Comparison of ENCODE assay signal across 23 mouse cellular contexts in genomic region chr13:113852376-113852666, GRCm38 (mm10). TPM values are rescaled to one million over a fixed set of nuclear protein-coding genes. Genes with fewer than 3 reads are reported as not detected.
DNase-seq lines count a peak whose midpoint lies in the region; ATAC-seq and TF ChIP-seq lines count a peak whose summit lies in the region.
"Had no signal": no experiment of that assay in that cellular context is flagged by ENCODE, and none has a peak within 500 bp of the region (broad histone marks: within the 10 kb centered on the region; RNA-seq: fewer than 3 reads in every experiment).

No protein-coding gene starts in this region.

- H3K4me2 ChIP-seq in liver, embryonic 14.5 days (ENCODE audit: low read depth) = peak overlapping the region; percentile 45
- H3K4me2 ChIP-seq: forebrain, embryonic 15.5 days; heart, embryonic 12.5 days; hindbrain, embryonic 13.5 days; limb, embryonic 13.5 days; neural tube, embryonic 12.5 days had no signal

- H3K27me3 ChIP-seq in liver, adult 2 months (ENCODE audit: control insufficient read depth, insufficient read depth, low read length) = no peaks in the 10 kb centered on the region
- no peaks in the 10 kb centered on the region for H3K27me3 ChIP-seq in liver, embryonic 14.5 days (ENCODE audit: control insufficient read depth, insufficient read depth, low read length)
- H3K27me3 ChIP-seq: forebrain, embryonic 15.5 days; heart, embryonic 12.5 days; hindbrain, embryonic 13.5 days; limb, embryonic 13.5 days; megakaryocyte, embryonic 14.5 days; neural tube, embryonic 12.5 days had no signal

- TF ChIP-seq CTCF in left cerebral cortex, adult 2 months (IDR thresholded peaks at IDR 0.05) = no peak
- TF ChIP-seq CTCF in liver, adult 2 months (IDR thresholded peaks at IDR 0.05; ENCODE audit: low read depth, low read length) = no peak
- no peak for TF ChIP-seq CTCF in liver, embryonic 14.5 days (IDR thresholded peaks at IDR 0.05; ENCODE audit: low read depth)

- H3K9me3 ChIP-seq in liver, embryonic 14.5 days (ENCODE audit: control insufficient read depth, low read length) = no peaks in the 10 kb centered on the region
- H3K9me3 ChIP-seq: forebrain, embryonic 15.5 days; heart, embryonic 12.5 days; hindbrain, embryonic 13.5 days; limb, embryonic 13.5 days; megakaryocyte, embryonic 14.5 days; neural tube, embryonic 12.5 days had no signal

- H3K36me3 ChIP-seq in liver, adult 2 months (ENCODE audit: control insufficient read depth, insufficient read depth, low read length) = peaks cover 2% of the 10 kb centered on the region; the same call in 1 of the 2 replicates
- H3K36me3 ChIP-seq in liver, embryonic 14.5 days (replicated peaks; ENCODE audit: control insufficient read depth, insufficient read depth, low read depth) = no peaks in the 10 kb centered on the region
- H3K36me3 ChIP-seq: forebrain, embryonic 15.5 days; neural tube, embryonic 12.5 days had no signal

- peaks cover 3% of the 10 kb centered on the region for H3K4me1 ChIP-seq in liver, adult 2 months (ENCODE audit: control insufficient read depth, insufficient read depth, low read length)
- peaks cover 60 to 66% of the 10 kb centered on the region in 2 experiments for H3K4me1 ChIP-seq in liver, embryonic 14.5 days (replicated peaks; ENCODE audit: control insufficient read depth in 2 of 2, insufficient read depth in 2 of 2, low read length in 1 of 2)
- H3K4me1 ChIP-seq: forebrain, embryonic 15.5 days; hindbrain, embryonic 13.5 days; neural tube, embryonic 12.5 days had no signal

- WGBS in liver, adult 2 months = 84% methylated on average over 6 of the region's 6 CpGs
- WGBS in liver, embryonic 14.5 days (ENCODE audit: insufficient replicate concordance) = 35% methylated on average over 6 of the region's 6 CpGs

- no peak overlapping the region for H3K4me3 ChIP-seq in left cerebral cortex, adult 2 months
- no peak overlapping the region for H3K4me3 ChIP-seq in liver, adult 2 months (ENCODE audit: insufficient read depth, low read depth, low read length)
- H3K4me3 ChIP-seq in liver, embryonic 14.5 days (ENCODE audit: insufficient read depth in 1 of 2, low read depth in 2 of 2, low read length in 2 of 2) = 0 out of 4 replicates have a peak overlapping the region, but pooled peaks of 1 of the 2 experiments have one; percentile 4
- H3K4me3 ChIP-seq: forebrain, embryonic 15.5 days; heart, embryonic 12.5 days; hindbrain, embryonic 13.5 days; layer of hippocampus, adult 2 months; limb, embryonic 13.5 days; megakaryocyte, embryonic 14.5 days; neural tube, embryonic 12.5 days had no signal

- intact Hi-C loops in left cerebral cortex, adult 2 months (cut with DNase I) = no loop called here
- intact Hi-C loops in left cerebral cortex, postnatal 36 days (cut with DNase I) = no loop called here

- H3K79me2 ChIP-seq in liver, adult 2 months (ENCODE audit: control insufficient read depth, insufficient read depth, low read length) = peaks cover 10% of the 10 kb centered on the region; the same call in 1 of the 2 replicates

- no peak for TF ChIP-seq EP300 in liver, embryonic 14.5 days (IDR thresholded peaks at IDR 0.05; ENCODE audit: low read depth)

- H3K9ac ChIP-seq in liver, adult 2 months (ENCODE audit: low read depth, low read length) = no peak overlapping the region
- H3K9ac ChIP-seq in liver, embryonic 14.5 days (replicated peaks) = 0 out of 2 replicates have a peak overlapping the region, but pooled peaks have one; percentile 6
- H3K9ac ChIP-seq: forebrain, embryonic 15.5 days; heart, embryonic 12.5 days; hindbrain, embryonic 13.5 days; limb, embryonic 13.5 days; neural tube, embryonic 12.5 days had no signal

- no peak for DNase-seq in left cerebral cortex, adult 2 months (ENCODE audit: extremely low spot score in 1 of 2, low spot score in 2 of 2)
- DNase-seq in left cerebral cortex, postnatal 36 days (ENCODE audit: low spot score in 2 of 2) = no peak
- DNase-seq in liver, adult 2 months (ENCODE audit: extremely low read depth, low read depth, low spot score) = no peak
- no peak for DNase-seq in liver, embryonic 14.5 days (ENCODE audit: low read depth in 3 of 3, low spot score in 3 of 3)
- DNase-seq in thymus, postnatal 0 days (ENCODE audit: low spot score) = no peak
- no peak for DNase-seq in right cerebral cortex, postnatal 36 days (ENCODE audit: low spot score in 2 of 2)
- DNase-seq: adrenal gland, postnatal 25 days; cerebellum, adult 8-10 months; cerebellum, postnatal 36 days; kidney, adult 2 months; kidney, postnatal 14 days; layer of hippocampus, postnatal 36 days; midbrain, embryonic 14.5 days; right cerebral cortex, postnatal 4 days; thymus, postnatal 25 days had no signal

- TF ChIP-seq POLR2A in liver, adult 2 months (IDR thresholded peaks at IDR 0.05; ENCODE audit: extremely low read depth, insufficient read depth, low read length) = no peak

- H3K27ac ChIP-seq in left cerebral cortex, adult 2 months = peak overlapping the region; percentile 25; the same call in 1 of the 2 replicates
- H3K27ac ChIP-seq in liver, adult 2 months (replicated peaks; ENCODE audit: insufficient read depth, low read depth, low read length) = peak overlapping the region; percentile 59
- H3K27ac ChIP-seq in liver, embryonic 14.5 days = no peak overlapping the region; the same call in 1 of the 2 replicates
- H3K27ac ChIP-seq: forebrain, embryonic 15.5 days; hindbrain, embryonic 13.5 days; layer of hippocampus, adult 2 months; limb, embryonic 13.5 days; neural tube, embryonic 12.5 days had no signal

- ATAC-seq in liver, embryonic 14.5 days (ENCODE audit: insufficient read depth) = peak; percentile 59
- no peak for ATAC-seq in megakaryocyte, adult 5-6 weeks (ENCODE audit: poor library complexity, severe bottlenecking)
- ATAC-seq: forebrain, embryonic 15.5 days had no signal

RNA-seq across cellular contexts. Expression of gene Arl15, which starts 58.0 kb away (rescaled TPM):
- 10 to 100 TPM; 34.2 to 35.5 TPM for total RNA-seq in left cerebral cortex, adult 2 months (2021)
- total RNA-seq in left cerebral cortex, postnatal 36 days (2021) = 10 to 100 TPM; 36.2 to 38.2 TPM
- total RNA-seq in liver, adult 2 months (2014; rRNA removed) = 6.5 and 6.8 TPM in 2 replicates
- 1.5 and 1.9 TPM in 2 replicates for polyA plus RNA-seq in liver, adult 2 months (2012; rRNA removed)
- 1.9 and 2.0 TPM in 2 replicates for polyA plus RNA-seq in liver, embryonic 14.5 days (2012; rRNA removed)
- polyA plus RNA-seq in liver, embryonic 14.5 days (2014; fragmentation: Nextera tagmentation; extraction: Ambion mirVana) = 2.6 and 3.0 TPM in 2 replicates
- 5.3 and 6.8 TPM in 2 replicates for polyA plus RNA-seq in thymus, postnatal 0 days (2015; fragmentation: Nextera tagmentation; extraction: Ambion mirVana)
- total RNA-seq in megakaryocyte, adult 5-6 weeks (2015) = 11.0 and 14.3 TPM in 2 replicates
- total RNA-seq in megakaryocyte, adult 5-6 weeks (2017) = 12.1 and 13.5 TPM in 2 replicates
